Mouse (Mus musculus): ENCODE measurements at regions not wholly inside any gene's neighbourhood (a gene's known extent, or its start where the extent isn't known, plus 50 kb on each side); places are given as distances from the start of the nearest gene placed in this dataset.
A peak's percentile ranks its signal among the peaks of the same experiment; 100 is the strongest.

GRCm38 (mm10) chr11:31282136-31282535 lies 87.7 kb downstream of the Stc2 start:
- DNase-seq: no peak

GRCm38 (mm10) chr11:31248467-31248866 lies 66.2 kb upstream of the Gm17332 start:
- DNase-seq: peak; percentile 88
